9 mouse cellular contexts compared by ENCODE assay signal in the genomic region with DNA sequence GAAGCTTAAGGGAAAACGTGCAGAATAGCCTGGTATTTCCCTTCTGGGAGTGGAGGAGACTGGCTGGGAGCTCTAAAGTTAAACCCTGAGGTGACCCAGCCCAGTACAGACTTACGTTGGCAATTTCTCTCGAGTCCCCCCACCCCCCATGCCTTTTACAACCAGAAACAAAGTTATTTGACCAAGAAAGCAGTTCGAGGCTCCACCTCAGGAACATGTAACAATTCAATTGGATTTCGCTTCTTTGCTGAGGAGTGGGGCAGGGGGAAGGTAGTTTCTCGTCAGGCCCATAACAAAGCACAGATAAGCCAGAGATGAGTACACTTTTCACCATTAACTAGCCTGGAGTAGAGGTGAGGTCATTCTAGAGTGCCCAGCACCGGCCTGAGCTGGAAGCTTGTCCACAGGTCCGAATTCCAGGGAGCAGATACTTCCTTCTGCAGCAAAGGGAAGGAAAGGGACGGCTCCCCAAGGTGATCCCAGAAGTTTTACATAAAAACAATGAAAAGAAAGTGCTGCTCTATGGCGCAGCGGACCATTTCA. TPM values are rescaled to one million over a fixed set of nuclear protein-coding genes. Genes with fewer than 3 reads are reported as not detected.
A peak's percentile ranks its signal among the peaks of the same experiment; 100 is the strongest.
DNase-seq lines count a peak whose midpoint lies in the region; ATAC-seq and TF ChIP-seq lines count a peak whose summit lies in the region.
"Had no signal": no experiment of that assay in that cellular context is flagged by ENCODE, and none has a peak within 500 bp of the region (broad histone marks: within the 10 kb centered on the region; RNA-seq: fewer than 3 reads in every experiment).

No protein-coding gene starts in this region.

- H3K4me3 ChIP-seq in heart, postnatal 0 days (ENCODE audit: low read depth, low read length): peak overlapping the region; percentile 95
- no peak overlapping the region for H3K4me3 ChIP-seq in cerebellum, adult 2 months (replicated peaks; ENCODE audit: insufficient read depth, low read depth, low read length)

- TF ChIP-seq POLR2A in cerebellum, adult 2 months (IDR thresholded peaks at IDR 0.05; ENCODE audit: borderline replicate concordance, insufficient read depth, low read length): no peak

- TF ChIP-seq CTCF in heart, postnatal 0 days (IDR thresholded peaks at IDR 0.05; ENCODE audit: low read depth): no peak
- no peak for TF ChIP-seq CTCF in cerebellum, adult 2 months (IDR thresholded peaks at IDR 0.05; ENCODE audit: borderline replicate concordance, insufficient read depth, low read depth, low read length)

- DNase-seq in A20 (ENCODE audit: low read depth, low spot score): peak; percentile 82
- peak; percentile 62 for DNase-seq in ZHBTc4 (ENCODE audit: low read depth, low spot score)
- DNase-seq in heart, postnatal 0 days (ENCODE audit: low spot score): peak; percentile 64
- DNase-seq in kidney, postnatal 4 days: peak; percentile 33 to 65
- peak; percentile 53 for DNase-seq in retina, embryonic 14.5 days (ENCODE audit: low spot score)
- no peak for DNase-seq in layer of hippocampus, adult 9-10 months (ENCODE audit: low spot score)
- no peak for DNase-seq in cerebellum, adult 2 months
- no peak for DNase-seq in frontal cortex, adult 2 months (ENCODE audit: extremely low spot score in 1 of 2, low spot score in 1 of 2)

- no peaks in the 10 kb centered on the region for H3K9me3 ChIP-seq in heart, postnatal 0 days (replicated peaks; ENCODE audit: control insufficient read depth, low read length)

- peak overlapping the region; percentile 99 for H3K27ac ChIP-seq in heart, postnatal 0 days (ENCODE audit: low read depth)
- H3K27ac ChIP-seq in cerebellum, adult 2 months (ENCODE audit: insufficient read depth, low read length): no peak overlapping the region

- 0 out of 2 replicates have a peak, but pooled peaks have one; percentile 7 for ATAC-seq in heart, postnatal 0 days (ENCODE audit: insufficient read depth, low read depth)

- 9% methylated on average over 11 of the region's 11 CpGs for WGBS in heart, postnatal 0 days
- 47% methylated on average over 11 of the region's 11 CpGs for WGBS in cerebellum, adult 2 months

- H3K4me2 ChIP-seq in heart, postnatal 0 days (ENCODE audit: low read depth, low read length): peak overlapping the region; percentile 78

- H3K36me3 ChIP-seq in heart, postnatal 0 days (replicated peaks; ENCODE audit: control insufficient read depth, insufficient read depth, low read length): no peaks in the 10 kb centered on the region

- peak overlapping the region; percentile 58 for H3K9ac ChIP-seq in heart, postnatal 0 days (replicated peaks; ENCODE audit: low read depth, low read length)

- H3K4me1 ChIP-seq in heart, postnatal 0 days (ENCODE audit: control insufficient read depth, insufficient read depth): peaks cover 37% of the 10 kb centered on the region
- peaks cover 2% of the 10 kb centered on the region; the same call in 1 of the 2 replicates for H3K4me1 ChIP-seq in cerebellum, adult 2 months (ENCODE audit: control insufficient read depth, insufficient read depth, low read length)

- H3K27me3 ChIP-seq in heart, postnatal 0 days (ENCODE audit: control insufficient read depth, insufficient read depth, low read length): no peaks in the 10 kb centered on the region
- H3K27me3 ChIP-seq in cerebellum, adult 2 months (ENCODE audit: control insufficient read depth, insufficient read depth, low read length): no peaks in the 10 kb centered on the region

- TF ChIP-seq EP300 in heart, postnatal 0 days (IDR thresholded peaks at IDR 0.05; ENCODE audit: low read depth): no peak

RNA-seq across cellular contexts. Expression of a gene that starts 0.5 kb away (rescaled TPM):
- total RNA-seq in heart, postnatal 0 days (2014; rRNA removed; ENCODE audit: low replicate concordance): 4.4 and 7.1 TPM in 2 replicates
- polyA plus RNA-seq in heart, postnatal 0 days (2015; fragmentation: Nextera tagmentation; extraction: Ambion mirVana): 2.2 and 2.4 TPM in 2 replicates
- 4.8 and 5.7 TPM in 2 replicates for polyA plus RNA-seq in cerebellum, adult 2 months (2012; rRNA removed)
- polyA plus RNA-seq in frontal cortex, adult 2 months (2012; rRNA removed): 3.9 and 5.3 TPM in 2 replicates

RNA-seq across cellular contexts. Expression of a gene that starts 5.7 kb away (rescaled TPM):
- 14.8 and 25.6 TPM in 2 replicates for total RNA-seq in heart, postnatal 0 days (2014; rRNA removed; ENCODE audit: low replicate concordance)
- polyA plus RNA-seq in heart, postnatal 0 days (2015; fragmentation: Nextera tagmentation; extraction: Ambion mirVana): 22.1 and 24.8 TPM in 2 replicates
- 45.6 and 46.7 TPM in 2 replicates for polyA plus RNA-seq in cerebellum, adult 2 months (2012; rRNA removed)
- 40.7 and 44.6 TPM in 2 replicates for polyA plus RNA-seq in frontal cortex, adult 2 months (2012; rRNA removed)

RNA-seq across cellular contexts. Expression of a gene that starts 11.8 kb away (rescaled TPM):
- total RNA-seq in heart, postnatal 0 days (2014; rRNA removed; ENCODE audit: low replicate concordance): 3.5 and 7.8 TPM in 2 replicates
- 6.9 and 8.4 TPM in 2 replicates for polyA plus RNA-seq in heart, postnatal 0 days (2015; fragmentation: Nextera tagmentation; extraction: Ambion mirVana)
- polyA plus RNA-seq in cerebellum, adult 2 months (2012; rRNA removed): 2.6 and 3.0 TPM in 2 replicates
- 1.5 and 1.9 TPM in 2 replicates for polyA plus RNA-seq in frontal cortex, adult 2 months (2012; rRNA removed)

RNA-seq across cellular contexts. Expression of a gene that starts 52.6 kb away (rescaled TPM):
- not detected in 2 replicates for total RNA-seq in heart, postnatal 0 days (2014; rRNA removed; ENCODE audit: low replicate concordance)
- polyA plus RNA-seq in heart, postnatal 0 days (2015; fragmentation: Nextera tagmentation; extraction: Ambion mirVana): not detected in 2 replicates
- not detected in 2 replicates for polyA plus RNA-seq in cerebellum, adult 2 months (2012; rRNA removed)
- not detected in 2 replicates for polyA plus RNA-seq in frontal cortex, adult 2 months (2012; rRNA removed)
- total RNA-seq: neutrophil, adult 5-6 weeks had no signal

Comparison
In these comparisons a context has a peak if more than half of its experiments do, and no peak if none do; other contexts are left out.
1. DNase-seq: peak in A20 (single experiment), ZHBTc4 (single experiment), heart, postnatal 0 days (single experiment), kidney, postnatal 4 days (2 of 2) and retina, embryonic 14.5 days (single experiment); none in layer of hippocampus, adult 9-10 months (single experiment), cerebellum, adult 2 months (0 of 2) and frontal cortex, adult 2 months (0 of 2).